Mouse (Mus musculus) left cerebral cortex, adult 2 months (tissue): Measurements from ENCODE around the gene Mreg. TPM values are rescaled to one million over a fixed set of nuclear protein-coding genes. Genes with fewer than 3 reads are reported as not detected.
"Not testable (repeated sequence)": the region's sequence is repeated elsewhere in the genome, so short reads cannot be mapped to it uniquely, and the experiment has no call there.

Experiments used
- DNase-seq, 2 experiments: peaks; one replicate each; pipeline ENCODE4 v3.0.0; 2021 to 2022; ENCODE audit warnings: low spot score in 2 of 2, mixed read lengths in 1 of 2; ENCODE audit errors: extremely low spot score in 1 of 2
- H3K27ac ChIP-seq: fragments of 200-600 bp; 2 replicates; pipeline ENCODE4 v1.8.1; 2022
- H3K4me3 ChIP-seq: fragments of 200-600 bp; 2 replicates; pipeline ENCODE4 v1.8.1; 2022
- CTCF ChIP-seq: fragments of 200-600 bp; IDR thresholded peaks from 2 replicates; pipeline ENCODE4 v1.8.1; 2022; ENCODE audit warnings: antibody characterized with exemption, mild to moderate bottlenecking, moderate library complexity
- intact Hi-C: fragments of 180-260 bp; cut with DNase I; formaldehyde crosslinking; loops from one replicate; pipeline ENCODE4 v1.15.1; 2025
- total RNA-seq, 2 experiments: library from RNA; stranded (reverse); gene quantifications; 2 replicates each; pipeline ENCODE4 v1.2.3; 2021

Mreg gene
- total RNA-seq, 2 experiments from 2014 or later: 4.1 to 4.9 TPM

DNA sequence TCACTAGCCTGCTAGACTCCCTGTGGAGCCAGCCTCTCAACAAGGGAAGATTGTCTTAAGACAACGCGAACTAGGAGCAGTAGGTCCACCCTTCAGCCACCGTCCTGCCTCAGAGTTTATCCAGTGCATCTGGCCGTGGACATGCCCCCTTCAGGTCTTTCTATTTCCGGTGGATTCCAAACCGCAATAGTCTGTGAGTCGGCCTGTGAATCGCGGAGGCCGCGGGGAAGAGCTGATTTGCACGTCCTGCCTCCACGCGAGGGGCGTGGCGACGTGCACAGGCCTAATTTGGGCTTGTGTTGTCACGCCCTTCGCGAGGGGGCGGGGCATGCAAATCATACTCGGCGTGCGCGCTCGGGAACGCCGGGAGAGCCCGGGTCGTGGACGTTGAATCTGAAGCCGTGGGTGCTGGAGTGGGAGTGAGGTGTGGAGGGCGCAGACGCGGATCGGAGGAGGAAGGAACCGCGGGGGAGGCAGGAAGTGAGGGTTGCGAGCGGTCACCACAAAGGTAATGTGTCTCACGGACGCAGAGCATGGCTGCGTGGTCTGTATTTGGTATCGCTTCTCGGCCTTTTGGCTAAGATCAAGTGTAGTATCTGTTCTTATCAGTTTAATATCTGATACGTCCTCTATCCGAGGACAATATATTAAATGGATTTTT lies 31.7 kb upstream of the Mreg start:
- intact Hi-C loops: no loop called here
- H3K4me3 ChIP-seq: peak overlapping the region; percentile 59
- peak; percentile 95 for DNase-seq
- peak overlapping the region; percentile 98 for H3K27ac ChIP-seq
- no peak; the same call in 1 of the 2 replicates for TF ChIP-seq CTCF

- intact Hi-C loops: no loop called here
- TF ChIP-seq CTCF: no peak
- no peak overlapping the region for H3K4me3 ChIP-seq
- no peak overlapping the region for H3K27ac ChIP-seq
- DNase-seq: no peak
Measured at GRCm38 (mm10) chr1:72242581-72243143, 30.6 kb upstream of the Mreg start.

- DNase-seq, H3K27ac ChIP-seq, intact Hi-C loops, H3K4me3 ChIP-seq: not testable (repeated sequence)
Measured at GRCm38 (mm10) chr1:72239113-72239512, 27.0 kb upstream of the Mreg start.

- Histone ChIP-seq H3K27ac (no peak overlapping the region), H3K4me3 (no peak overlapping the region)
- intact Hi-C loops: no loop called here
- DNase-seq: no peak
- no peak for TF ChIP-seq CTCF
Measured at GRCm38 (mm10) chr1:72238016-72238580, 26.0 kb upstream of the Mreg start.

- no peak for TF ChIP-seq CTCF
- Histone ChIP-seq H3K27ac (no peak overlapping the region), H3K4me3 (peak overlapping the region; percentile 21; the same call in 1 of the 2 replicates)
- intact Hi-C loops: no loop called here
- DNase-seq: peak in 1 of 2 experiments; percentile 27
Measured at GRCm38 (mm10) chr1:72237007-72237775, 25.1 kb upstream of the Mreg start.

GRCm38 (mm10) chr1:72236363-72237006 lies 24.4 kb upstream of the Mreg start:
- intact Hi-C loops: not testable (repeated sequence)
- DNase-seq: peak; percentile 70 to 75
- H3K27ac ChIP-seq: peak overlapping the region; percentile 79

GRCm38 (mm10) chr1:72232592-72232991 lies 20.5 kb upstream of the Mreg start:
- intact Hi-C loops, H3K27ac ChIP-seq, DNase-seq, H3K4me3 ChIP-seq: not testable (repeated sequence)
- peak; percentile 51 for TF ChIP-seq CTCF

More at GRCm38 (mm10) chr1:72236363-72237006, 24.4 kb upstream of the Mreg start:
- peak overlapping the region; percentile 62 for H3K4me3 ChIP-seq

- H3K27ac ChIP-seq: no peak overlapping the region
- DNase-seq: no peak
- intact Hi-C loops: no loop called here
- H3K4me3 ChIP-seq: no peak overlapping the region
- TF ChIP-seq CTCF: no peak
Measured at GRCm38 (mm10) chr1:72228974-72229373, 16.9 kb upstream of the Mreg start.

DNA sequence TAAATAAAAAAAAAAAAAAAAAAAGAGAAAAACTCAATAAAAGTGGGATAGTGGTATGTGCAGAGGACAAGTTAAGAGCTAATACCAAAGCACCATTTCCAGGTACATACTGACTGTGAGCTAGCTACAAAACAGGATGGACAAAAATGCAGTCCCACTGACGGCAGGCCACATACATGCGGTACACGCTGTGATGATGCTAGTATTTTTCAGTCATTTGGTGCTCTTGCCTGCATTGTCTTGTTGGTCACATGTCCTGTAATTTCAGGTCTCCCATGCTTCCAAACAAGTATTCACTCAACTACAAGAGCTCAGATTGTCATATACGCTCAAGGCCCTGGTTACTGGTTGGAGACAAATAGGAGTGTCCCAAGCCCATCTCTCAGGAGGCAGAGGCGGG lies 15.4 kb upstream of the Mreg start:
- no peak overlapping the region for H3K27ac ChIP-seq
- intact Hi-C loops: no loop called here
- H3K4me3 ChIP-seq: no peak overlapping the region
- TF ChIP-seq CTCF: no peak
- no peak for DNase-seq

- Histone ChIP-seq H3K27ac (no peak overlapping the region), H3K4me3 (no peak overlapping the region)
- no peak for DNase-seq
- no peak for TF ChIP-seq CTCF
- intact Hi-C loops: no loop called here
Measured at GRCm38 (mm10) chr1:72226887-72227481, 14.9 kb upstream of the Mreg start.

DNA sequence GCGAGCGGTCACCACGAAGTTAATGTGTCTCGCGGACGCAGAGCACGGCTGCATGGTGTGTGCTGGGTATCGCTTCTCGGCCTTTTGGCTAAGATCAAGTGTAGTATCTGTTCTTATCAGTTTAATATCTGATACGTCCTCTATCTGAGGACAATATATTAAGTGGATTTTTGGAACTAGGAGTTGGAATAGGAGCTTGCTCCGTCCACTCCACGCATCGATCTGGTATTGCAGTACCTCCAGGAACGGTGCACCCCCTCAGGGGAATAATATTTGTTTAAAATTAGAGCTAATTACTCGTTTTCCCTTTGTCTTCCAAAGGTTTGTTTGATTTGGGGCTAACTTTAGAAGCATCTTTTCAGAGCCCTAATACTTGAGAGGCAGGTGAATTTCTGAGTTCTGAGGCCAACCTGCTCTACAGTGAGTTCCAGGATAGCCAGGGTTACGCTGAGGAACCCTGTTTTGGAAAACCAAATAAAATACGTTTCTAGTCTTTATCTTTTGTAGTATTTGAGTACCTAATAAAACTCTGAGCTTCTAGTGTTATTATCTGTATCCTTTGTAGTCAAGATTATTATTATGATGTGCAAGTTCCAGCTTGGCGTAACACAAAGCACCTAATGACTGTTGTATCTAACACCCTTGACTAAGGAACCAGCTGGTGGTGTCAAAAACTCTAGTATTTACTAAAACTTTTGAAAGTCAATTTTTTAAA lies 14.2 kb upstream of the Mreg start:
- Histone ChIP-seq H3K27ac (no peak overlapping the region), H3K4me3 (0 out of 2 replicates have a peak overlapping the region, but pooled peaks have one; percentile 13)
- no peak for DNase-seq
- no peak for TF ChIP-seq CTCF
- intact Hi-C loops: no loop called here

- peak; percentile 76 to 82 for DNase-seq
- intact Hi-C loops: not testable (repeated sequence)
- H3K27ac ChIP-seq: peak overlapping the region; percentile 22; the same call in 1 of the 2 replicates
- peak overlapping the region; percentile 53 for H3K4me3 ChIP-seq
Measured at GRCm38 (mm10) chr1:72225720-72226171, 13.6 kb upstream of the Mreg start.
